Mouse (Mus musculus) forebrain, embryonic 10.5 days (tissue): Measurements from ENCODE around the gene Dnmbp. TPM values are rescaled to one million over a fixed set of nuclear protein-coding genes. Genes with fewer than 3 reads are reported as not detected.

Experiments used
- polyA plus RNA-seq: library from polyadenylated mRNA; unstranded; fragments of >200 nt; fragmentation: Nextera tagmentation; extraction: Ambion mirVana; gene quantifications from 2 replicates; pipeline ENCODE4 v1.2.1, GENCODE M21; 2016

Gene Dnmbp
- polyA plus RNA-seq, 1 experiment from 2014 or later = 18.4 TPM

Other genes starting within 250 kb of the Dnmbp start
- 15.0 and 16.3 TPM in 2 replicates for gene Cutc, start 187.2 kb downstream of the Dnmbp start, polyA plus RNA-seq
- 15.1 and 15.7 TPM in 2 replicates for gene Cox15, start 187.2 kb downstream of the Dnmbp start, polyA plus RNA-seq
- not detected in 2 replicates for gene Abcc2, start 158.0 kb downstream of the Dnmbp start, polyA plus RNA-seq
- gene Cpn1, start 46.4 kb upstream of the Dnmbp start, polyA plus RNA-seq = 0.21 and 0.48 TPM in 2 replicates
- gene Cyp2c23, start 89.0 kb upstream of the Dnmbp start, polyA plus RNA-seq = not detected in 2 replicates
- 21.3 and 26.3 TPM in 2 replicates for gene Erlin1, start 129.6 kb upstream of the Dnmbp start, polyA plus RNA-seq
- 45.4 and 48.6 TPM in 2 replicates for gene Chuk, start 167.3 kb upstream of the Dnmbp start, polyA plus RNA-seq
- 44.1 and 44.3 TPM in 2 replicates for gene Cwf19l1, start 195.7 kb upstream of the Dnmbp start, polyA plus RNA-seq
- 101 and 102 TPM in 2 replicates for gene Bloc1s2, start 206.3 kb upstream of the Dnmbp start, polyA plus RNA-seq